Mouse (Mus musculus): ENCODE data around the gene Dcun1d3.

DNA sequence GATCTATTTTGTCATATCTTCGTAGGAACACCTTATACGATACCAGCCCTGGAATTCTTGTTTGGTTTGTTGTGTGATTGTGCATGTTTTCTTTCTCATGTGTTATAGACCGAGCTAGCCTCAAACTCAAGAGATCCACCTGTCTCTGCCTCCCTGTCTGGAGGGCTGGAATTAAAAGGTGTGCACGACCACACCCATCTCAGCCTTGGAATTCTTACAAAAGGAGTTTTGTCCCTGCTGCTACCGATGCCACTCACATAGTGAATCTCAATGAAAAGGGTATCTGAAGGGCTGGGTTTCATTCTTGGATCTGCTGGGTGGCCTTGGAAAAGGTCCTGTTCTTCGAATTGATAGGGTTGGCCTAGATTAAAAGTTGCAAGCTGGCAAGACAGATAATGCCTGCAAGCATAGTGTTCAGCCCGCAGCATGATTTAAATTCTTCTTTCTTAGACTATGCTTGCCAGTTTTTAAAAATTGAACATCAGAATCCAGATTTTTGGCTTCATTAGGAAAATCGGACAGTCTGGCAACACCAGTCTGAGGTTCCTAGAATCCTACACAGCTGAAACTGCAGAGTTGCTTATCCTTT is 1.5 kb upstream of the Dcun1d3 start:
- TF ChIP-seq CTCF (IDR thresholded peaks at IDR 0.05; ENCODE audit: low read depth, low read length), result no peak
- no peak for TF ChIP-seq POLR2A (IDR thresholded peaks at IDR 0.05; ENCODE audit: borderline replicate concordance, low read depth, low read length)
